Comparison of ENCODE assay signal across 8 mouse cellular contexts in genomic region chr4:150706793-150707724, GRCm38 (mm10). TPM values are rescaled to one million over a fixed set of nuclear protein-coding genes. Genes with fewer than 3 reads are reported as not detected.
DNase-seq lines count a peak whose midpoint lies in the region; ATAC-seq and TF ChIP-seq lines count a peak whose summit lies in the region.

No protein-coding gene starts in this region.

- H3K4me1 ChIP-seq in embryonic fibroblast, embryonic 13.5 days (ENCODE audit: control insufficient read depth, insufficient read depth, low read length) = peaks cover 7% of the 10 kb centered on the region
- H3K4me1 ChIP-seq in hindbrain, embryonic 16.5 days (ENCODE audit: control insufficient read depth, insufficient read depth, low read depth, low read length) = peaks cover 9% of the 10 kb centered on the region
- H3K4me1 ChIP-seq in forebrain, embryonic 14.5 days (ENCODE audit: control insufficient read depth, insufficient read depth, low read length) = peaks cover 2% of the 10 kb centered on the region; the same call in 1 of the 2 replicates

- H3K4me2 ChIP-seq in hindbrain, embryonic 16.5 days (ENCODE audit: low read length) = no peak overlapping the region
- H3K4me2 ChIP-seq in forebrain, embryonic 14.5 days (ENCODE audit: low read length) = no peak overlapping the region

- no peak overlapping the region for H3K4me3 ChIP-seq in embryonic fibroblast, embryonic 13.5 days (ENCODE audit: insufficient read depth, low read length)
- H3K4me3 ChIP-seq in hindbrain, embryonic 16.5 days (ENCODE audit: low read length) = no peak overlapping the region
- H3K4me3 ChIP-seq in forebrain, embryonic 14.5 days (ENCODE audit: low read depth, low read length) = no peak overlapping the region

- 70% methylated on average over 19 of the region's 19 CpGs for WGBS in hindbrain, embryonic 16.5 days
- WGBS in forebrain, embryonic 14.5 days = 79% methylated on average over 19 of the region's 19 CpGs

- no peak for ATAC-seq in hindbrain, embryonic 16.5 days
- no peak for ATAC-seq in forebrain, embryonic 14.5 days

- H3K27me3 ChIP-seq in hindbrain, embryonic 16.5 days (replicated peaks; ENCODE audit: control insufficient read depth, insufficient read depth, low read length) = no peaks in the 10 kb centered on the region
- H3K27me3 ChIP-seq in forebrain, embryonic 14.5 days (replicated peaks; ENCODE audit: control insufficient read depth, insufficient read depth, low read length) = no peaks in the 10 kb centered on the region

- no peaks in the 10 kb centered on the region for H3K9me3 ChIP-seq in hindbrain, embryonic 16.5 days (ENCODE audit: control insufficient read depth, low read length)
- no peaks in the 10 kb centered on the region for H3K9me3 ChIP-seq in forebrain, embryonic 14.5 days (replicated peaks; ENCODE audit: control insufficient read depth, low read length)

- no peak overlapping the region for H3K9ac ChIP-seq in hindbrain, embryonic 16.5 days (ENCODE audit: low read depth, low read length)
- H3K9ac ChIP-seq in forebrain, embryonic 14.5 days (ENCODE audit: low read length) = no peak overlapping the region

- no peaks in the 10 kb centered on the region for H3K36me3 ChIP-seq in hindbrain, embryonic 16.5 days (ENCODE audit: control insufficient read depth, insufficient read depth, low read length)
- no peaks in the 10 kb centered on the region for H3K36me3 ChIP-seq in forebrain, embryonic 14.5 days (ENCODE audit: control insufficient read depth, insufficient read depth, low read length)

- peak; percentile 61 for DNase-seq in adipocyte (ENCODE audit: low spot score)
- peak; percentile 62 to 82 for DNase-seq in lung, adult 18-20 months
- no peak for DNase-seq in forebrain, embryonic 14.5 days (ENCODE audit: low spot score)
- DNase-seq in cerebellum, adult 18-20 months = no peak
- no peak for DNase-seq in frontal cortex, postnatal 36 days (ENCODE audit: low spot score in 2 of 2)
- no peak for DNase-seq in layer of hippocampus, postnatal 25 days (ENCODE audit: extremely low spot score in 1 of 2, low spot score in 1 of 2)

- no peak for TF ChIP-seq CTCF in embryonic fibroblast, embryonic 13.5 days (IDR thresholded peaks at IDR 0.05; ENCODE audit: borderline replicate concordance, insufficient read depth, low read length)

- H3K27ac ChIP-seq in embryonic fibroblast, embryonic 13.5 days (ENCODE audit: insufficient read depth, low read length) = peak overlapping the region; percentile 74
- 0 out of 2 replicates have a peak overlapping the region, but pooled peaks have one; percentile 3 for H3K27ac ChIP-seq in hindbrain, embryonic 16.5 days (ENCODE audit: low read depth, low read length)
- H3K27ac ChIP-seq in forebrain, embryonic 14.5 days (ENCODE audit: low read depth, low read length) = no peak overlapping the region

- TF ChIP-seq POLR2A in embryonic fibroblast, embryonic 13.5 days (IDR thresholded peaks at IDR 0.05; ENCODE audit: low read depth, low read length) = no peak

RNA-seq across cellular contexts. Expression of gene Slc45a1, which starts 55.1 kb away (rescaled TPM):
- polyA plus RNA-seq in embryonic fibroblast, embryonic 13.5 days (2011; ENCODE audit: insufficient read length, low read depth, missing spikeins) = 0.16 and 0.17 TPM in 2 replicates
- polyA plus RNA-seq in hindbrain, embryonic 16.5 days (2015; fragmentation: Nextera tagmentation; extraction: Ambion mirVana) = 44.7 and 46.7 TPM in 2 replicates
- polyA plus RNA-seq in forebrain, embryonic 14.5 days (2014; fragmentation: Nextera tagmentation; extraction: Ambion mirVana) = 13.1 and 15.9 TPM in 2 replicates
- total RNA-seq in layer of hippocampus, postnatal 25 days (2021) = 10 to 100 TPM; 35.6 to 39.5 TPM

Comparison
In these comparisons a context has a peak if more than half of its experiments do, and no peak if none do; other contexts are left out.
1. DNase-seq: peak in adipocyte (single experiment) and lung, adult 18-20 months (2 of 2); none in forebrain, embryonic 14.5 days (single experiment), cerebellum, adult 18-20 months (0 of 2), frontal cortex, postnatal 36 days (0 of 2) and layer of hippocampus, postnatal 25 days (0 of 2).
2. RNA of gene Slc45a1, which starts 55.1 kb away (polyA plus RNA-seq): 44.7 to 46.7 TPM in hindbrain, embryonic 16.5 days and 13.1 to 15.9 TPM in forebrain, embryonic 14.5 days; 0.16 to 0.17 TPM in embryonic fibroblast, embryonic 13.5 days; every median in the first group is over 10 times any median in the second.